Mouse (Mus musculus) cortical plate, adult 2 months (tissue): ENCODE measurements at regions not wholly inside any gene's neighbourhood (a gene's known extent, or its start where the extent isn't known, plus 50 kb on each side); places are given as distances from the start of the nearest gene placed in this dataset.

Experiments used
- CTCF ChIP-seq: fragments of 200-500 bp; IDR thresholded peaks from 2 replicates; pipeline ENCODE4 v1.5.1; 2011; ENCODE audit warnings: mild to moderate bottlenecking, control low read depth, low read length; ENCODE audit not compliant: insufficient read depth; ENCODE audit errors: extremely low read depth
- POLR2A ChIP-seq: fragments of 200-500 bp; IDR thresholded peaks from 2 replicates; pipeline ENCODE4 v1.6.1; 2011; ENCODE audit warnings: mild to moderate bottlenecking, low read length, control low read depth; ENCODE audit not compliant: insufficient read depth; ENCODE audit errors: extremely low read depth

- TF ChIP-seq CTCF (no peak), POLR2A (no peak)
Measured at GRCm38 (mm10) chr12:56020954-56021514, 184.9 kb downstream of the Brms1l start.
